Mouse (Mus musculus): ENCODE data around the gene Olfr836. TPM values are rescaled to one million over a fixed set of nuclear protein-coding genes. Genes with fewer than 3 reads are reported as not detected.
"Not testable (repeated sequence)": the region's sequence is repeated elsewhere in the genome, so short reads cannot be mapped to it uniquely, and the experiment has no call there.

Olfr836 gene
- total RNA-seq (2014; rRNA removed) (not detected in 2 replicates), polyA plus RNA-seq (2012; rRNA removed) (not detected in 2 replicates)

- H3K4me1 ChIP-seq (ENCODE audit: control insufficient read depth, insufficient read depth, low read length): no peaks in the 10 kb centered on the region
- H3K36me3 ChIP-seq (ENCODE audit: control insufficient read depth, insufficient read depth, low read length): no peaks in the 10 kb centered on the region
- no peak for DNase-seq (ENCODE audit: extremely low read depth, low read depth, low spot score)
- H3K9ac ChIP-seq (ENCODE audit: low read depth, low read length): no peak within 1 kb of the TSS
- no peak within 1 kb of the TSS for H3K4me3 ChIP-seq (ENCODE audit: insufficient read depth, low read depth, low read length)
- TF ChIP-seq POLR2A (IDR thresholded peaks at IDR 0.05; ENCODE audit: extremely low read depth, insufficient read depth, low read length) (no peak), CTCF (IDR thresholded peaks at IDR 0.05; ENCODE audit: low read depth, low read length) (no peak)
- no peak within 1 kb of the TSS for H3K27ac ChIP-seq (replicated peaks; ENCODE audit: insufficient read depth, low read depth, low read length)
- H3K79me2 ChIP-seq (ENCODE audit: control insufficient read depth, insufficient read depth, low read length): no peaks in the 10 kb centered on the region
- no peaks in the 10 kb centered on the region for H3K27me3 ChIP-seq (ENCODE audit: control insufficient read depth, insufficient read depth, low read length)
Measured at GRCm38 (mm10) chr9:19120082-19120481, at the start of gene Olfr836. Gene Olfr836, plus strand, starts transcription at chr9:19120382.

DNA sequence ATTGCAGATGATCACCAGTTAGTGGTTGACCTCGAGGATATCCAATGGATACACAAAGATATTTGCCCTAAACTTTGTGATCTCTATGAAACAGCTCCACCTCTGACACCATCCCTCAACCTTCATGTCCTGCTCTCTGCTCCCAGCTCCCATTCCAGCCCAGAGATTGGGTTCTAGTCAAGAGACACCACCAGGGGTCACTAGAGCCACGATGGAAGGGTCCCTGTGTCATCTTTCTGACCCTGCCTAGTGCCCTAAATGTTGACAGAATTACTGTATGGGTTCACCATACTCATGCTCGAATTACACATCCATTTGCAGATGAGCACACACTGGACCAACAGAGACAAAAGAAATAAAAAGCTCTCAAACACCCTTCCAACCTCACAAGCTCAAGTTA lies 35.2 kb upstream of the Olfr836 start:
- DNase-seq (ENCODE audit: extremely low read depth, low read depth, low spot score): no peak
- Histone ChIP-seq H3K4me1 (ENCODE audit: control insufficient read depth, insufficient read depth, low read length) (no peaks in the 10 kb centered on the region), H3K9ac (ENCODE audit: low read depth, low read length) (no peak overlapping the region), H3K36me3 (ENCODE audit: control insufficient read depth, insufficient read depth, low read length) (no peaks in the 10 kb centered on the region), H3K27me3 (ENCODE audit: control insufficient read depth, insufficient read depth, low read length) (no peaks in the 10 kb centered on the region), H3K27ac (replicated peaks; ENCODE audit: insufficient read depth, low read depth, low read length) (no peak overlapping the region), H3K4me3 (ENCODE audit: insufficient read depth, low read depth, low read length) (no peak overlapping the region), H3K79me2 (ENCODE audit: control insufficient read depth, insufficient read depth, low read length) (no peaks in the 10 kb centered on the region)
- TF ChIP-seq POLR2A (IDR thresholded peaks at IDR 0.05; ENCODE audit: extremely low read depth, insufficient read depth, low read length): no peak
- no peak for TF ChIP-seq CTCF (IDR thresholded peaks at IDR 0.05; ENCODE audit: low read depth, low read length)
- WGBS: 17% methylated on average over 3 of the region's 3 CpGs

DNA sequence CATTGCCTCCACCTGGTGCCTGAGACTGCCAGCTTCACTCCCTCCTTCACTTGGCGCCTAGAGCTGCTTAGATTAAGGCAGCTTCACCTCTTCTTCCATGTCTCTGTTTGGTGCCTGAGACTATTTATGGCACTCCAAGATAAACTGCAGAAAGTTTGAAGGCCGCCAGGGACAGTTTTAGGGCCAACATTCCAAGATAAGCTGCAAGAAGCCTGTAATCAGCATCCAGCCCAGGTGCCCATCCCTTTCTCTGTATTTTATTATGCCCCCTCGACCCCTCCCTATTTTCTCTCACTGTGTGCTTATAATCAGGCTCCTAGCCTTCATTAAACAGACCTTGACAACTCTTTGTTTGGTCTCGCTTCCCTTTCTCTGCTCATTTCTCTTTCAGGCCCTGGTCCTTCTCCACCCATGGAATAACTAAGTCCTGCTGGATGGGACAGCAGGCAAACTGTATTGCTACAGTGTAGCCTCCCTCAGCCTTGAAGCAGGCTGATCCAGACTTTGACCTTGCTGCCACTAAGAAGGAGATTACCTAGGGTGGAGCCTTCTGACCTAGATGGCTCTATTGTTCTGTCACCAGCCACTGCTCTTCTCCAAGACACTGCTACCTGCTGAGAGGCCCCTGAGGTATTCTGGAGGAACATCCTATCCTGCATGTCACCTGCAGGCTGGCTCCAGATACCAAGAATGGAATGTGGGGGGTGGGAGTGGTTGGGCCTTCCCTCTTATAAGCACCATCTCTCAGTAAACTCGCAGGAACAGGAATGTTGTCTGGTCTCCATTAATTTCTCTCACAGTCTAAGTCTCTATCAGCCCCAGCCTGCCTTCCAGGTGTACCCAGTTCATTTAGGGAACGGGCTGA lies 27.1 kb upstream of the Olfr836 start:
- WGBS: 54% methylated on average over 6 of the region's 6 CpGs
- not testable (repeated sequence) for H3K79me2 ChIP-seq (ENCODE audit: control insufficient read depth, insufficient read depth, low read length); H3K4me3 ChIP-seq (ENCODE audit: insufficient read depth, low read depth, low read length); DNase-seq (ENCODE audit: extremely low read depth, low read depth, low spot score); H3K9ac ChIP-seq (ENCODE audit: low read depth, low read length); H3K27me3 ChIP-seq (ENCODE audit: control insufficient read depth, insufficient read depth, low read length); H3K36me3 ChIP-seq (ENCODE audit: control insufficient read depth, insufficient read depth, low read length); H3K27ac ChIP-seq (replicated peaks; ENCODE audit: insufficient read depth, low read depth, low read length); H3K4me1 ChIP-seq (ENCODE audit: control insufficient read depth, insufficient read depth, low read length)

DNA sequence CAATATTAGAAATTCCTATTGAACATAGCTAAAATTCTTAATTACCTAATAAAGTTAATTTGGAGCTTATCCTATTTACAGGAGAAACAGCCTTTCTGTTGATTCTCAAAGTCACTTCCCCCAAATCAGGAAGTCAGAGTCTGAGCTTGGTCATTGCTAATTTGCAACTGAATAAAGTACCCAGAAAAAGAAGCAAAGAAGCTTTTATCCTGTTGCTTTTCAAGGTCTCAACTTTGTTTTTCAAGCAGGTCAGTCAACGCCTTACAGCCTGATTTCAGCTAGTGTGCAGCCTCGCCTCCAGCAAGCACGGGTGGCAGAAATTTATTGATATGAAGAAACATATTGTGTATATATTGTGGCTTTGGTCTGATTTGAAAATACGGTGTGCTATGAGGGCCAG lies 22.9 kb upstream of the Olfr836 start:
- Histone ChIP-seq H3K4me3 (ENCODE audit: insufficient read depth, low read depth, low read length) (no peak overlapping the region), H3K27ac (replicated peaks; ENCODE audit: insufficient read depth, low read depth, low read length) (no peak overlapping the region), H3K9ac (ENCODE audit: low read depth, low read length) (no peak overlapping the region), H3K4me1 (ENCODE audit: control insufficient read depth, insufficient read depth, low read length) (no peaks in the 10 kb centered on the region), H3K36me3 (ENCODE audit: control insufficient read depth, insufficient read depth, low read length) (no peaks in the 10 kb centered on the region), H3K79me2 (ENCODE audit: control insufficient read depth, insufficient read depth, low read length) (no peaks in the 10 kb centered on the region), H3K27me3 (ENCODE audit: control insufficient read depth, insufficient read depth, low read length) (no peaks in the 10 kb centered on the region)
- DNase-seq (ENCODE audit: extremely low read depth, low read depth, low spot score): no peak
- WGBS: 80% methylated on average over 4 of the region's 4 CpGs
- TF ChIP-seq POLR2A (IDR thresholded peaks at IDR 0.05; ENCODE audit: extremely low read depth, insufficient read depth, low read length) (no peak), CTCF (IDR thresholded peaks at IDR 0.05; ENCODE audit: low read depth, low read length) (no peak)

DNA sequence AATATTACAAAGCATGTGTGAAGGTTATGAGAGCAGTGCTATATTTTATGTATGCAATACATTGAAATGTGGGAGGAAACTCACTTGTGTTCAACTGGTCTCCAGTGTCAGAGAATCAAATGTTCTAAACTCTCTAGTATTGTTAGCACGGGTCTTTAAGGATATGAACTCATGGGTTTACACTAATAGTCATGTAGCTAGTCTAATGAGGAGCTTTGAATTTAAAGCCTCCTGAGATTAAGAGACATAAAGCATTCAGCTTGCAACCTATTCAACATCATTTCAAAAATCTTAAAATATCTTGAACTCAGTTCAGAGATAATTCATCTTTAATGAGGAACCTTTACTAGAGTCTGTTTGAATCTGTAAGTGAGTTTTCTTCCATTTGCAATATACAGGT lies 15.8 kb downstream of the Olfr836 start, which contains the start of gene Olfr837:
Gene Olfr837, plus strand, starts transcription at position 301 of the 400 bp plus-strand sequence.
- Histone ChIP-seq H3K27ac (replicated peaks; ENCODE audit: insufficient read depth, low read depth, low read length) (no peak within 1 kb of the TSS), H3K27me3 (ENCODE audit: control insufficient read depth, insufficient read depth, low read length) (no peaks in the 10 kb centered on the region), H3K4me1 (ENCODE audit: control insufficient read depth, insufficient read depth, low read length) (no peaks in the 10 kb centered on the region), H3K9ac (ENCODE audit: low read depth, low read length) (no peak within 1 kb of the TSS), H3K79me2 (ENCODE audit: control insufficient read depth, insufficient read depth, low read length) (no peaks in the 10 kb centered on the region), H3K36me3 (ENCODE audit: control insufficient read depth, insufficient read depth, low read length) (no peaks in the 10 kb centered on the region), H3K4me3 (ENCODE audit: insufficient read depth, low read depth, low read length) (no peak within 1 kb of the TSS)
- TF ChIP-seq POLR2A (IDR thresholded peaks at IDR 0.05; ENCODE audit: extremely low read depth, insufficient read depth, low read length): no peak
- TF ChIP-seq CTCF (IDR thresholded peaks at IDR 0.05; ENCODE audit: low read depth, low read length): no peak
- no peak for DNase-seq (ENCODE audit: extremely low read depth, low read depth, low spot score)
- 65% methylated on average over 1 of the region's 1 CpGs for WGBS

Other genes starting within 250 kb of the Olfr836 start
- not detected in 2 replicates for gene Olfr830, start 245.7 kb upstream of the Olfr836 start, total RNA-seq (2014; rRNA removed)
- not detected in 2 replicates for gene Olfr830, start 245.7 kb upstream of the Olfr836 start, polyA plus RNA-seq (2012; rRNA removed)
- gene Olfr832, start 183.3 kb upstream of the Olfr836 start, total RNA-seq (2014; rRNA removed): not detected in 2 replicates
- gene Olfr832, start 183.3 kb upstream of the Olfr836 start, polyA plus RNA-seq (2012; rRNA removed): not detected in 2 replicates
- gene Olfr834, start 132.4 kb upstream of the Olfr836 start, total RNA-seq (2014; rRNA removed): not detected in 2 replicates
- not detected in 2 replicates for gene Olfr834, start 132.4 kb upstream of the Olfr836 start, polyA plus RNA-seq (2012; rRNA removed)
- gene Olfr835, start 87.6 kb upstream of the Olfr836 start, total RNA-seq (2014; rRNA removed): not detected in 2 replicates
- gene Olfr835, start 87.6 kb upstream of the Olfr836 start, polyA plus RNA-seq (2012; rRNA removed): not detected in 2 replicates
- not detected in 2 replicates for gene Olfr837, start 15.9 kb downstream of the Olfr836 start, total RNA-seq (2014; rRNA removed)
- not detected in 2 replicates for gene Olfr837, start 15.9 kb downstream of the Olfr836 start, polyA plus RNA-seq (2012; rRNA removed)
- under 0.01 TPM in 1 of 2 replicates, not detected in the other for gene Olfr839-ps1, start 56.9 kb downstream of the Olfr836 start, total RNA-seq (2014; rRNA removed)
- not detected in 2 replicates for gene Olfr839-ps1, start 56.9 kb downstream of the Olfr836 start, polyA plus RNA-seq (2012; rRNA removed)
- not detected in 2 replicates for gene Olfr843, start 131.6 kb downstream of the Olfr836 start, total RNA-seq (2014; rRNA removed)
- gene Olfr843, start 131.6 kb downstream of the Olfr836 start, polyA plus RNA-seq (2012; rRNA removed): not detected in 2 replicates
- not detected in 2 replicates for gene Olfr844, start 196.0 kb downstream of the Olfr836 start, total RNA-seq (2014; rRNA removed)
- gene Olfr844, start 196.0 kb downstream of the Olfr836 start, polyA plus RNA-seq (2012; rRNA removed): not detected in 2 replicates
- not detected in 2 replicates for gene Olfr845, start 216.1 kb downstream of the Olfr836 start, total RNA-seq (2014; rRNA removed)
- not detected in 2 replicates for gene Olfr845, start 216.1 kb downstream of the Olfr836 start, polyA plus RNA-seq (2012; rRNA removed)
- gene Olfr846, start 243.6 kb downstream of the Olfr836 start, total RNA-seq (2014; rRNA removed): not detected in 2 replicates
- gene Olfr846, start 243.6 kb downstream of the Olfr836 start, polyA plus RNA-seq (2012; rRNA removed): not detected in 2 replicates

Data from liver, adult 2 months (tissue).